ENCODE assay signal across 8 mouse cellular contexts in the genomic region with DNA sequence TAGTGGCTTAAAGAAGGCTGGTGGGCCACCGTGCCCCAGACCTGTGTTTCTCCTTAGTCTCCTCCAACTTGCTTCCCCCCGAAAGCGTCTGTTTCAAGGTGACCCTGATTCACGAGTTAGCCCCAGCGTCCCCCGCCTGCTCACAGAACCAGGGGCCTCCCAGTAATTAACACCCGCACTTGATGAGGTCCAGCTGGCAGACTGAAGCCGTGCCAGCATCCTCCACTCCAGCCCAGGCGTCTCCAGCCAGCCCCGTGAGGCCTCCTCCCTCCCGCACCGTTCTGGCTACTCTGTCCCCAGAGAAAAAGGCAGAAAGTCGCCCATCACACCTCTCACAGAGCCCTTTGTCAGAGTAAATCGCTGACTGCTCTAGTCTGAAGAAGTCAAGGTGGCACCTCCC.
DNase-seq lines count a peak whose midpoint lies in the region; ATAC-seq lines count a peak whose summit lies in the region.

No protein-coding gene starts in this region.

- ATAC-seq in stomach, embryonic 14.5 days (ENCODE audit: insufficient number of reproducible peaks, insufficient read depth, low FRiP score, low read depth) = peak; percentile 53; the same call in 1 of the 2 replicates

- 33% methylated on average over 14 of the region's 14 CpGs for WGBS in stomach, embryonic 14.5 days

- DNase-seq in cerebellum, adult 11-12 months = peak; percentile 52
- DNase-seq in cerebellum, postnatal 36 days = peak; percentile 35 to 41
- DNase-seq in heart, postnatal 10 days = peak; percentile 68 to 69
- peak; percentile 81 to 84 for DNase-seq in kidney, postnatal 4 days
- DNase-seq in embryo, embryonic 9.5 days (ENCODE audit: extremely low spot score) = no peak
- no peak for DNase-seq in spleen, postnatal 10 days (ENCODE audit: low spot score in 2 of 2)
- DNase-seq in layer of hippocampus, adult 8-10 months (ENCODE audit: low spot score in 2 of 2) = no peak

- H3K36me3 ChIP-seq in stomach, embryonic 14.5 days (ENCODE audit: control insufficient read depth, insufficient read depth, low read length) = no peaks in the 10 kb centered on the region

- H3K4me1 ChIP-seq in stomach, embryonic 14.5 days (ENCODE audit: control insufficient read depth, insufficient read depth, low read length) = peaks cover 35% of the 10 kb centered on the region

- no peaks in the 10 kb centered on the region for H3K27me3 ChIP-seq in stomach, embryonic 14.5 days (ENCODE audit: control insufficient read depth, insufficient read depth, low read length)

- H3K27ac ChIP-seq in stomach, embryonic 14.5 days (ENCODE audit: low read length) = peak overlapping the region; percentile 59; the same call in 1 of the 2 replicates

- no peaks in the 10 kb centered on the region for H3K9me3 ChIP-seq in stomach, embryonic 14.5 days (ENCODE audit: control insufficient read depth, low read depth, low read length)

- no peak overlapping the region for H3K9ac ChIP-seq in stomach, embryonic 14.5 days (replicated peaks; ENCODE audit: low read depth, low read length)

- intact Hi-C loops in heart, postnatal 10 days (cut with DNase I) = loop anchor here (5.0 kb wide), 2 partner anchors 84 to 154 kb away; no protein-coding TSS in a partner anchor

- H3K4me2 ChIP-seq in stomach, embryonic 14.5 days (replicated peaks; ENCODE audit: low read depth, low read length) = no peak overlapping the region

- no peak overlapping the region for H3K4me3 ChIP-seq in stomach, embryonic 14.5 days (ENCODE audit: low read depth, low read length)

Comparison
In these comparisons a context has a peak if more than half of its experiments do, and no peak if none do; other contexts are left out.
1. DNase-seq: peak in cerebellum, adult 11-12 months (single experiment), cerebellum, postnatal 36 days (2 of 2), heart, postnatal 10 days (2 of 2) and kidney, postnatal 4 days (2 of 2); none in embryo, embryonic 9.5 days (single experiment), spleen, postnatal 10 days (0 of 2) and layer of hippocampus, adult 8-10 months (0 of 2).